Mouse (Mus musculus): ENCODE data around the gene Olfr884.

Gene Olfr884

GRCm38 (mm10) chr9:38046255-38046654, at the start of gene Olfr884:
Gene Olfr884 (plus strand): TSS chr9:38046555.
- no peak for DNase-seq

GRCm38 (mm10) chr9:37998581-37999204, 47.7 kb upstream of the Olfr884 start:
- DNase-seq: no peak

- DNase-seq: no peak
These were observed 46.3 kb upstream of the Olfr884 start for GRCm38 (mm10) chr9:38000021-38000420.

- DNase-seq: no peak
These were observed 20.8 kb upstream of the Olfr884 start, which contains the start of gene Olfr883 for GRCm38 (mm10) chr9:38025508-38025907. Gene Olfr883 (plus strand): TSS chr9:38025808.

- no peak for DNase-seq
These were observed 14.7 kb downstream of the Olfr884 start, which contains the start of gene Olfr885 for GRCm38 (mm10) chr9:38061022-38061421. Gene Olfr885 (plus strand): TSS chr9:38061322.

- DNase-seq: no peak
These were observed 37.4 kb downstream of the Olfr884 start, which contains the start of gene Olfr887 for GRCm38 (mm10) chr9:38083772-38084171. Gene Olfr887 (plus strand): TSS chr9:38084072.
